ENCODE assay signal across 11 mouse cellular contexts in genomic region chr10:93688306-93689171, GRCm38 (mm10). TPM values are rescaled to one million over a fixed set of nuclear protein-coding genes. Genes with fewer than 3 reads are reported as not detected.
DNase-seq lines count a peak whose midpoint lies in the region; ATAC-seq and TF ChIP-seq lines count a peak whose summit lies in the region.
"Had no signal": no experiment of that assay in that cellular context is flagged by ENCODE, and none has a peak within 500 bp of the region (broad histone marks: within the 10 kb centered on the region; RNA-seq: fewer than 3 reads in every experiment).

No protein-coding gene starts in this region.

- no peaks in the 10 kb centered on the region for H3K36me3 ChIP-seq in kidney, embryonic 16.5 days (ENCODE audit: insufficient read depth, low read length)
- no peaks in the 10 kb centered on the region for H3K36me3 ChIP-seq in erythroblast, embryonic 14.5 days (ENCODE audit: control insufficient read depth)
- H3K36me3 ChIP-seq in limb, embryonic 15.5 days = 0 out of 2 replicates have a peak, but pooled peaks cover 3% of the 10 kb centered on the region
- no peaks in the 10 kb centered on the region for H3K36me3 ChIP-seq in hindbrain, embryonic 11.5 days (ENCODE audit: control insufficient read depth, insufficient read depth, low read length)
- H3K36me3 ChIP-seq: embryonic facial prominence, embryonic 15.5 days had no signal

- TF ChIP-seq CTCF in olfactory bulb, adult 2 months (IDR thresholded peaks at IDR 0.05; ENCODE audit: insufficient read depth, low read depth, low read length) = no peak

- H3K4me3 ChIP-seq in kidney, embryonic 16.5 days (ENCODE audit: low read length) = no peak overlapping the region
- peak overlapping the region; percentile 2 for H3K4me3 ChIP-seq in erythroblast, embryonic 14.5 days (replicated peaks)
- no peak overlapping the region for H3K4me3 ChIP-seq in limb, embryonic 15.5 days
- no peak overlapping the region for H3K4me3 ChIP-seq in olfactory bulb, adult 2 months (ENCODE audit: insufficient read depth, low read depth, low read length)
- no peak overlapping the region for H3K4me3 ChIP-seq in hindbrain, embryonic 11.5 days (ENCODE audit: low read depth, low read length)
- H3K4me3 ChIP-seq: embryonic facial prominence, embryonic 15.5 days had no signal

- intact Hi-C loops in left cerebral cortex, postnatal 25 days (cut with DNase I) = no loop called here

- H3K4me1 ChIP-seq in kidney, embryonic 16.5 days (ENCODE audit: insufficient read depth, low read length) = no peaks in the 10 kb centered on the region
- H3K4me1 ChIP-seq in erythroblast, embryonic 14.5 days (ENCODE audit: control insufficient read depth) = no peaks in the 10 kb centered on the region; the same call in 1 of the 2 replicates
- peaks cover 3% of the 10 kb centered on the region; the same call in 1 of the 2 replicates for H3K4me1 ChIP-seq in limb, embryonic 15.5 days
- 0 out of 2 replicates have a peak, but pooled peaks cover 3% of the 10 kb centered on the region for H3K4me1 ChIP-seq in olfactory bulb, adult 2 months (ENCODE audit: control insufficient read depth, insufficient read depth, low read length)
- no peaks in the 10 kb centered on the region for H3K4me1 ChIP-seq in hindbrain, embryonic 11.5 days (replicated peaks; ENCODE audit: control insufficient read depth, insufficient read depth, low read length)
- H3K4me1 ChIP-seq: embryonic facial prominence, embryonic 15.5 days had no signal

- H3K27me3 ChIP-seq in kidney, embryonic 16.5 days (ENCODE audit: insufficient read depth, low read length) = no peaks in the 10 kb centered on the region
- H3K27me3 ChIP-seq in erythroblast, embryonic 14.5 days (ENCODE audit: control insufficient read depth) = peaks cover 7% of the 10 kb centered on the region
- no peaks in the 10 kb centered on the region for H3K27me3 ChIP-seq in limb, embryonic 15.5 days
- no peaks in the 10 kb centered on the region for H3K27me3 ChIP-seq in hindbrain, embryonic 11.5 days (ENCODE audit: control insufficient read depth, insufficient read depth, low read length)
- H3K27me3 ChIP-seq: embryonic facial prominence, embryonic 15.5 days had no signal

- no peak for ATAC-seq in kidney, embryonic 16.5 days (ENCODE audit: low FRiP score, low TSS enrichment)
- no peak for ATAC-seq in limb, embryonic 15.5 days (ENCODE audit: insufficient number of reproducible peaks, low FRiP score, low TSS enrichment, low read depth)
- no peak for ATAC-seq in hindbrain, embryonic 11.5 days (ENCODE audit: low FRiP score)
- ATAC-seq: inflammation-experienced regulatory T-cells, adult 6 months had no signal

- no peak overlapping the region for H3K27ac ChIP-seq in kidney, embryonic 16.5 days (ENCODE audit: low read length)
- H3K27ac ChIP-seq in limb, embryonic 15.5 days = peak overlapping the region; percentile 43; the same call in 1 of the 2 replicates
- peak overlapping the region; percentile 76 for H3K27ac ChIP-seq in olfactory bulb, adult 2 months (ENCODE audit: insufficient read depth, low read depth, low read length)
- H3K27ac ChIP-seq in hindbrain, embryonic 11.5 days (ENCODE audit: low read depth, low read length) = no peak overlapping the region
- H3K27ac ChIP-seq: embryonic facial prominence, embryonic 15.5 days had no signal

- H3K9me3 ChIP-seq in kidney, embryonic 16.5 days (ENCODE audit: low read length) = 0 out of 2 replicates have a peak, but pooled peaks cover 2% of the 10 kb centered on the region
- no peaks in the 10 kb centered on the region for H3K9me3 ChIP-seq in erythroblast, embryonic 14.5 days (ENCODE audit: control insufficient read depth, low read length)
- no peaks in the 10 kb centered on the region for H3K9me3 ChIP-seq in limb, embryonic 15.5 days
- no peaks in the 10 kb centered on the region for H3K9me3 ChIP-seq in hindbrain, embryonic 11.5 days (ENCODE audit: control insufficient read depth, low read length)
- H3K9me3 ChIP-seq: embryonic facial prominence, embryonic 15.5 days had no signal

- peak; percentile 49 for DNase-seq in kidney, postnatal 14 days
- no peak for DNase-seq in embryo, embryonic 10.5 days (ENCODE audit: low spot score)
- no peak for DNase-seq in left cerebral cortex, postnatal 25 days (ENCODE audit: low spot score in 2 of 2)
- no peak for DNase-seq in hindbrain, embryonic 11.5 days (ENCODE audit: low spot score)
- DNase-seq: right cerebral cortex, postnatal 14 days had no signal

- TF ChIP-seq POLR2A in olfactory bulb, adult 2 months (IDR thresholded peaks at IDR 0.05; ENCODE audit: insufficient read depth, low read depth, low read length) = no peak

- no peak overlapping the region for H3K9ac ChIP-seq in kidney, embryonic 16.5 days (replicated peaks; ENCODE audit: low read length)
- no peak overlapping the region for H3K9ac ChIP-seq in limb, embryonic 15.5 days
- H3K9ac ChIP-seq in hindbrain, embryonic 11.5 days (ENCODE audit: low read depth, low read length) = no peak overlapping the region
- H3K9ac ChIP-seq: embryonic facial prominence, embryonic 15.5 days had no signal

- no peak overlapping the region for H3K4me2 ChIP-seq in kidney, embryonic 16.5 days (replicated peaks; ENCODE audit: low read depth, low read length)
- H3K4me2 ChIP-seq in limb, embryonic 15.5 days = peak overlapping the region; percentile 26; the same call in 1 of the 2 replicates
- H3K4me2 ChIP-seq in hindbrain, embryonic 11.5 days (replicated peaks; ENCODE audit: low read depth, low read length) = no peak overlapping the region
- H3K4me2 ChIP-seq: embryonic facial prominence, embryonic 15.5 days had no signal

- whole genome bisulfite sequencing in kidney, embryonic 16.5 days = 70% methylated on average over 26 of the region's 26 CpGs
- 53% methylated on average over 26 of the region's 26 CpGs for WGBS in limb, embryonic 15.5 days
- WGBS in olfactory bulb, adult 2 months = 50% methylated on average over 26 of the region's 26 CpGs
- WGBS in hindbrain, embryonic 11.5 days = 86% methylated on average over 26 of the region's 26 CpGs

RNA-seq across cellular contexts. Expression of gene Ntn4, which starts 48.1 kb away (rescaled TPM):
- 0.59 and 1.0 TPM in 2 replicates for polyA plus RNA-seq in kidney, embryonic 16.5 days (2015; fragmentation: Nextera tagmentation; extraction: Ambion mirVana)
- not detected in 2 replicates for polyA plus RNA-seq in erythroblast, embryonic 14.5 days (2012)
- polyA plus RNA-seq in limb, embryonic 15.5 days (2015; fragmentation: Nextera tagmentation; extraction: Ambion mirVana) = 0.43 and 1.2 TPM in 2 replicates
- polyA plus RNA-seq in olfactory bulb, adult 2 months (2012; ENCODE audit: insufficient read depth, insufficient read length, low replicate concordance, missing spikeins) = not detected in 2 replicates
- total RNA-seq in left cerebral cortex, postnatal 25 days (2021) = 1 to 10 TPM; 9.0 to 9.9 TPM
- polyA plus RNA-seq in hindbrain, embryonic 11.5 days (2014; fragmentation: Nextera tagmentation; extraction: Ambion mirVana) = 2.3 and 4.3 TPM in 2 replicates

Comparison
In these comparisons a context has a peak if more than half of its experiments do, and no peak if none do; other contexts are left out.
1. H3K27ac ChIP-seq: peak in limb, embryonic 15.5 days (single experiment) and olfactory bulb, adult 2 months (single experiment); none in kidney, embryonic 16.5 days (single experiment) and hindbrain, embryonic 11.5 days (single experiment).